Mouse (Mus musculus) liver, embryonic 14.5 days (tissue): ENCODE measurements around the gene Sbf2. TPM values are rescaled to one million over a fixed set of nuclear protein-coding genes. Genes with fewer than 3 reads are reported as not detected.

Experiments
- ATAC-seq: fragments of 200-750 bp; cut with Nextera tagmentation; 2 replicates; pipeline ENCODE4 v1.8.0; 2017; ENCODE audit warnings: moderate number of reproducible peaks, mild to moderate bottlenecking, moderate library complexity; ENCODE audit not compliant: insufficient read depth
- DNase-seq, 3 experiments: peaks; one replicate each; pipeline ENCODE4 v3.0.0-alpha.2; 2012 to 2013; ENCODE audit warnings: low read depth in 3 of 3, low spot score in 3 of 3
- H3K27ac ChIP-seq: fragments of 300-500 bp; sonication (generic); 2 replicates; pipeline ENCODE4 v1.5.1; 2014; ENCODE audit warnings: moderate library complexity, mild to moderate bottlenecking, control low read depth, inconsistent platforms
- H3K27me3 ChIP-seq: fragments of 300-500 bp; sonication (generic); 2 replicates; pipeline ENCODE4 v1.6.1; 2014; ENCODE audit warnings: mild to moderate bottlenecking, low read length, moderate library complexity; ENCODE audit not compliant: control insufficient read depth, insufficient read depth
- H3K36me3 ChIP-seq: fragments of 300-500 bp; sonication (generic); replicated peaks from 2 replicates; pipeline ENCODE4 v1.6.1; 2014; ENCODE audit warnings: low read depth; ENCODE audit not compliant: control insufficient read depth, insufficient read depth
- H3K4me1 ChIP-seq, 2 experiments: fragments of 200-500 bp in 1 of 2; fragments of 300-500 bp in 1 of 2; sonication (generic) in 1 of 2; replicated peaks; 2 replicates each; pipeline ENCODE4 v1.6.1; 2012 to 2014; ENCODE audit warnings: antibody characterized with exemption in 1 of 2, inconsistent platforms in 1 of 2, low read length in 1 of 2; ENCODE audit not compliant: control insufficient read depth in 2 of 2, insufficient read depth in 2 of 2
- H3K4me2 ChIP-seq: fragments of 300-500 bp; sonication (generic); 2 replicates; pipeline ENCODE4 v1.6.1; 2014; ENCODE audit warnings: low read depth, mild to moderate bottlenecking, control low read depth, moderate library complexity
- H3K4me3 ChIP-seq, 2 experiments: fragments of 200-500 bp in 1 of 2; fragments of 300-500 bp in 1 of 2; sonication (generic) in 1 of 2; 2 replicates each; pipeline ENCODE4 v1.5.1; 2012 to 2014; ENCODE audit warnings: low read depth in 2 of 2, low read length in 2 of 2, mild to moderate bottlenecking in 2 of 2, control low read depth in 1 of 2, inconsistent platforms in 1 of 2, moderate library complexity in 1 of 2; ENCODE audit not compliant: insufficient read depth in 1 of 2
- H3K9ac ChIP-seq: fragments of 300-500 bp; sonication (generic); replicated peaks from 2 replicates; pipeline ENCODE4 v1.6.1; 2014; ENCODE audit warnings: mild to moderate bottlenecking, control low read depth, moderate library complexity
- H3K9me3 ChIP-seq: fragments of 300-500 bp; sonication (generic); 2 replicates; pipeline ENCODE4 v1.6.1; 2016; ENCODE audit warnings: low read length, mixed read lengths; ENCODE audit not compliant: control insufficient read depth
- CTCF ChIP-seq: IDR thresholded peaks from 2 replicates; pipeline ENCODE4 v1.5.1; 2016; ENCODE audit warnings: antibody characterized with exemption, low read depth, control low read depth
- EP300 ChIP-seq: IDR thresholded peaks from 2 replicates; pipeline ENCODE4 v1.6.1; 2016; ENCODE audit warnings: antibody characterized with exemption, low read depth
- WGBS: fragments of 180-500 bp; shearing (Covaris S2); extraction: QIAGEN DNeasy Blood & Tissue Kit; methylation state at CpG from one replicate; pipeline ENCODE4 v1.1.7; 2014; ENCODE audit not compliant: insufficient replicate concordance; 5-methylcytosine and 5-hydroxymethylcytosine counted together
- polyA plus RNA-seq, 2 experiments: library from polyadenylated mRNA; depleted of rRNA in 1 of 2; stranded (reverse) in 1 of 2; unstranded in 1 of 2; fragments of >200 nt; fragmentation: Nextera tagmentation in 1 of 2; extraction: Ambion mirVana in 1 of 2; gene quantifications; 2 replicates each; pipeline versions ENCODE4 v1.2.1 to v1.2.3; 2012 to 2014

Gene Sbf2
- polyA plus RNA-seq, 2 experiments, result 2.9 to 3.3 TPM

- 65% methylated on average over 2 of the region's 2 CpGs for WGBS
- Histone ChIP-seq H3K9me3 (no peaks in the 10 kb centered on the region), H3K4me2 (no peak overlapping the region), H3K27ac (no peak overlapping the region), H3K9ac (no peak overlapping the region), H3K27me3 (no peaks in the 10 kb centered on the region), H3K36me3 (no peaks in the 10 kb centered on the region), H3K4me1 (no peaks in the 10 kb centered on the region), H3K4me3 (no peak overlapping the region)
- TF ChIP-seq CTCF, result no peak
- no peak for TF ChIP-seq EP300
- ATAC-seq, result no peak
- DNase-seq, result no peak
Observed at GRCm38 (mm10) chr7:110516241-110517220, 98.2 kb downstream of the Sbf2 start.

- H3K4me3 ChIP-seq, result no peak overlapping the region
- no peaks in the 10 kb centered on the region for H3K4me1 ChIP-seq
- DNase-seq, result no peak
- TF ChIP-seq CTCF (no peak), EP300 (no peak)
- ATAC-seq, result no peak
- H3K4me2 ChIP-seq, result no peak overlapping the region
- H3K27me3 ChIP-seq, result no peaks in the 10 kb centered on the region
- H3K9ac ChIP-seq, result no peak overlapping the region
- no peak overlapping the region for H3K27ac ChIP-seq
- H3K36me3 ChIP-seq, result no peaks in the 10 kb centered on the region
- H3K9me3 ChIP-seq, result no peaks in the 10 kb centered on the region
Observed at GRCm38 (mm10) chr7:110514131-110514530, 100.6 kb downstream of the Sbf2 start.

GRCm38 (mm10) chr7:110498653-110499052, 116.1 kb downstream of the Sbf2 start:
- Histone ChIP-seq H3K27ac (no peak overlapping the region), H3K9ac (no peak overlapping the region), H3K36me3 (no peaks in the 10 kb centered on the region), H3K4me2 (no peak overlapping the region), H3K27me3 (no peaks in the 10 kb centered on the region), H3K4me3 (no peak overlapping the region), H3K4me1 (no peaks in the 10 kb centered on the region), H3K9me3 (no peaks in the 10 kb centered on the region)
- DNase-seq (no peak), ATAC-seq (no peak)
- TF ChIP-seq EP300 (no peak), CTCF (no peak)
- WGBS, result 40% methylated on average over 1 of the region's 1 CpGs

- Histone ChIP-seq H3K4me2 (no peak overlapping the region), H3K9ac (no peak overlapping the region), H3K9me3 (no peaks in the 10 kb centered on the region), H3K36me3 (no peaks in the 10 kb centered on the region), H3K4me1 (no peaks in the 10 kb centered on the region), H3K27me3 (no peaks in the 10 kb centered on the region), H3K4me3 (no peak overlapping the region), H3K27ac (no peak overlapping the region)
- TF ChIP-seq EP300 (no peak), CTCF (no peak)
- no peak for ATAC-seq
- DNase-seq, result no peak
- WGBS, result 55% methylated on average over 5 of the region's 5 CpGs
Observed at GRCm38 (mm10) chr7:110491038-110491437, 123.7 kb downstream of the Sbf2 start.

GRCm38 (mm10) chr7:110485051-110485450, 129.7 kb downstream of the Sbf2 start:
- Histone ChIP-seq H3K9me3 (no peaks in the 10 kb centered on the region), H3K27ac (no peak overlapping the region), H3K27me3 (no peaks in the 10 kb centered on the region), H3K4me2 (no peak overlapping the region), H3K9ac (no peak overlapping the region), H3K4me1 (no peaks in the 10 kb centered on the region), H3K4me3 (no peak overlapping the region), H3K36me3 (no peaks in the 10 kb centered on the region)
- ATAC-seq (no peak), DNase-seq (no peak)
- TF ChIP-seq EP300, result no peak
- no peak for TF ChIP-seq CTCF
- WGBS, result 78% methylated on average over 5 of the region's 5 CpGs
